Mouse (Mus musculus): ENCODE measurements around the gene Pou5f1.

Pou5f1 gene

DNA sequence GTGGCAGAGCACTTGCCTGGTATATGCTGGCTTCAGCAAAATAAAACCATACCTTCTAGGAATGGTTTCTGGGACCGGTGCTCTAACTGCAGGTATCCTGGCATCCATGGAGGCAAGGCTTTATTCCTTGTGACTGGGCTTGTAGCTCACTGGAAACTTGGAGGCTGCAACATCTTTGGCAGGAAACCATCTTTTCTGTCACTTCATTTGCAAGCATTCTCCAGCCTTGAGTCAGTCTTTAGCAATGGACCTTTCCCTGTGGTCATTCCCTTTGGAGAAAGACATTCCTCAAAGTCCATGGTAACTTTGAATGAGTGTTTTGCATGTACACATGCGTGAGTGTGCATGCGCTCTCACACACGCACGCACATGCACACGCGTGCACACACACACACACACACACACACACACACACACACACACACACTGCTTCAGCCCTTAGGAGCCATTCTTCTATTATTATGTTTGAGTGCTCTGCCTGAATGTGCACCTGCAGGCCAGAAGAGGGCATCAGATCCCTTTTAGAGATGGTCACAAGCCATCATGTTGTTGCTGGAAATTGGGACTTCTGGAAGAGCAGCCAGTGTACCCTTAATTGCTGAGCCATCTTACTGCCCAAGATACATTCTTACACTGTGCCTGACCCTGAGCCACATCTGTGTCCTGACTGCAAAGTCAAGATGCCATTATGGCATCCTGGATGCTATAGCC is 7.3 kb downstream of the Pou5f1 start:
- no peak for DNase-seq (ENCODE audit: low spot score in 2 of 2)

DNA sequence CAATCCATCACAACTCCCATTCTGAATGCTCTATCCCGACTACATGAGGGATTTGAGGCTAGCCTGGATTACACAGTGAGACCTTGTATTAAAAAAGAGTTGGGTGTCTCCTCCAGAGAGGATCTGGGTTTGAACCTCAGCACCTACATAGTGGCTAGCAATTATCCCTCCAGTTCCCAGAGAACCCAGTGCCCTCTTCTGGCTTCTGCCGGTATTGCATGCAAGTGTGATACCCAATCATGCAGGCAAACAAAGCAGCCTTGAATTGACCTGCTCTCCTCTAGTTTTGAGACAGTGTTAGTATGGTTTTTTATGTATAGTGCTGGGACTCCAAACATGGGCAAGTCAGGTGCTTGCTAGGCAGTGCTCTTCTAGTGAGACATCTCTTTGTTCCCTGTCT is 8.1 kb downstream of the Pou5f1 start:
- DNase-seq (ENCODE audit: low spot score in 2 of 2), result peak; percentile 83 to 94

DNA sequence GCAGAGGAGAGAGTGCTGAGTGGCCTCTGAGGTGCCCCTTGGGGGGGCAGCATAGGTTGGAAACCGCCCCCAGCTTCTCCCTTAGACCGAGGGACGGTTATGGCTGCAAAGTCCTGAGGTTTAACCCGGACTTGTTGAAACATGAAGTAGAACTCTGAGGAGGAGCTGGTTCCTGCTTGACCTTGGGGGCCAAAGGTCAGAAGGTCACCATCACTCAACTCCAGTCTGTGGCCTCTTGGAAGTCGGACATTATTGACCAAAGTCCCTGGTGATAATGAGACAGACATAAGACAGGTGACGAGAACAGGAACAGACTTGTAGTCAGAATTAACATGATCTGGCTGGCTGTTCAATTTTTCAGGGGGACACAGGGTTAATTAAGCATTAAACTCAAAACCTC is 8.9 kb downstream of the Pou5f1 start:
- DNase-seq (ENCODE audit: low spot score in 2 of 2), result no peak

DNA sequence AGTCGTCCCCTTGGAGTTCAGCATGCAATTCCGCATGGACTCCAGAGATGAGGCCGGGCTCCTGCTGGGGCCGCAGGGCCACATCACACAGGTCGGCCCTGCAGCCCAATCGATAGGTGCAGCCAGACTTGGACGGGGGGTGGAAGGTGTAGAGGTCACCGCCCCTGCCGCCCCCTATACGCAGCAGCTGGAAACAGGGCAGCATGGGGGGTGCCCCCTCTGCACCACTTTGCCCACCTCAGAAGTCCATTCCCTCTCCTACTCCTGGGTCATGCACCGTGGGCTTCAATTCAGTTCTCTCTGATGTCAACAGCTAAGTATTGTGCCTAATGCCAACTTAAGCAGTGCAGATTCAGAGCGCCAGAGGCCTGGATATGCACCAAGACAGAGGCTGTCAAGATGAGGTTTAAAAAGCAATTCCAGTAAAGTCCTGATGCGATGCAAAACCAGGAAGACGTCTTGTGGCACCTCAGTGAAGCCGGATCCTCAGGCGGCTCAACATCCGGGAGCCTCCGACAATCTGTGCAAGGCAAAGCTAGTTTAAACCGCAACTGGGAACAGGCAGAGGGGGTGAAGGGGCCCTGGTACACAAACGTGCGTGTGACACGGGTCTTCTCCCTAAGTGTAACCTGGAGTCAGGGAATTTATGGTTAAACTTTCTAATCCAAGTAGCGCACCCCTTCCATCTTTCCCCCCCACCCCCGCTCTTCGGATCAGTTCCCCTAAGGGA is 10.3 kb downstream of the Pou5f1 start:
- DNase-seq (ENCODE audit: low spot score in 2 of 2), result peak in 1 of 2 experiments; percentile 26

DNA sequence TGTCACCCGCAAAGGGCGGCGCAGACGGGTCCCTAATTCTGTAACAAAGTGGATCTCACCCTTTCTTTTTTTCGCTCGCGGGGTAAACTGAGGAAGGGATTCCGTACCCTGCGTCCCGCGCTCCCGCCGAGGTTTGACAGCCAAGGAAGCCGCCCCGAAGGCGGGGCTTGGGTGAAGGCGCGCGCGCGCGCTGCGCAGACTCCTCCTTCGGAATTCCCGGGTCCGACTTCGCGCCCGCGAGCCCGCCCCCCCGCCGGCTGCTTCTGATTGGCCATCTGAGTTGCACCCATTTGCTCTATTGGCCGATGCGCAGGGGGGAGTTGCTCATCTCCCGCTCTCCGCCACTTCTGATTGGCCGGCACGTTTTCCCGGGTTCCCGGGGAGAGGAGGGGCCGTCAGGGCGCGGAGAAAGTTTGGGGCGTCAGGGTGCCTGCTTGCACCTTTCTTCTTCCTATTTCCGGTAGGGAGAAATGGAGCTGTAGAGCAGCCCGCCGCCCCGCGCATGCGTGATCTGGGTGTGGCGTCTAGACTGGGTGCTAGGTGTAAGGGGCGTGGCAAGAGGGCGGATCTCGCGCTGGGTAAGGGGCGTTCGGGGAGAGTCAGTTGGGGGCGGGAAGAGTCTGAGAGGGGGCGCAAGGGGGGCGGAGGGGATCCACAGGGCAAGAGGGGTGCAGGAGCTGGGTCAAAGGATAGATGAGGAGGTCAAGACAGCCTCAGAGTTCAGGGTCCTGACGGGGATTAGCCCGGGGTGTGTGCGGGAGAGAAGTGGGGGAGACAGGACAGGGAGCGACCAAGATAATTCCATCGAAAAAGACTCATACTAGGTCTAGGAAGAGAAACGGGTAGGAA is 11.1 kb downstream of the Pou5f1 start, which contains the start of the genes Tcf19 and Cchcr1:
Gene Tcf19 (minus strand): TSS at position 173 of the 849 bp plus-strand sequence.
Gene Cchcr1 (plus strand): TSS at position 449 of the 849 bp plus-strand sequence.
- peak; percentile 96 to 98 for DNase-seq (ENCODE audit: low spot score in 2 of 2)

DNA sequence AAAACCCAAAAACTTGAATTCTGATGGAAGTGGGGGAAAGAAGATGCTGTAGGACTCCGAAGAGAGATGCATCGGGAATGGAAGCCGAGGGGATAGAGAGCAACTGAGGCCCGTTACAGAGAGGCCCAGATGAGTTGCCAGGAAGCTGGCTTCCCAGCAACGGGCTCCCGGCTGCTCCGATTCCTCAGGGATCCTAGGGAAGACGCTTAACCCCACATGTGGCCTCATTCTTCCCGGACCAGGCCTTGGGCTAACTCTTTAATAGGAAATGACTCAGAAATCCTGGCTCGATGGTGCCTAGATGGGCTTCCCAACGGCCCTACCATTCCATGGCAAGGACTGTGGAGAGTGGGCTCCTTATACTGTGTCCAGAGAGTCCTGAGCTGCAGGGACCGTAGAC is 11.7 kb downstream of the Pou5f1 start:
- DNase-seq (ENCODE audit: low spot score in 2 of 2), result no peak

DNA sequence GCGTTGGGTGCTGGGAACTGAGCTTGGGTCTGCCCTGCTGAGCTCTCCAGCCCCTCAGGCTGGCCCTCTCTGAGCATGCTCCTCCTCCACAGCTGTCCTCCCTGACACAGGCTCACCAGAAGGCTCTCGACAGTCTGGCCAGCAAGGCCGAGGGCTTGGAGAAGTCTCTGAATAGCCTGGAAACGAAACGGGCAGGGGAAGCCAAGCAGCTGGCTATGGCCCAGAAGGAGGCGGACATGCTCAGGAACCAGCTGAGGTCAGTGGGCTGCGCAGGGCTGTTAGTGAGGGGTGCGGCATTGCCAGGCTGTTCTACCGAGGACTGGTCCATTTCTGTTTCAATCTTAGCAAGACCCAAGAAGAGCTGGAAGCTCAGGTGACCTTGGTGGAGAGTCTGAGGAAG is 18.5 kb downstream of the Pou5f1 start:
- DNase-seq (ENCODE audit: low spot score in 2 of 2), result no peak

DNA sequence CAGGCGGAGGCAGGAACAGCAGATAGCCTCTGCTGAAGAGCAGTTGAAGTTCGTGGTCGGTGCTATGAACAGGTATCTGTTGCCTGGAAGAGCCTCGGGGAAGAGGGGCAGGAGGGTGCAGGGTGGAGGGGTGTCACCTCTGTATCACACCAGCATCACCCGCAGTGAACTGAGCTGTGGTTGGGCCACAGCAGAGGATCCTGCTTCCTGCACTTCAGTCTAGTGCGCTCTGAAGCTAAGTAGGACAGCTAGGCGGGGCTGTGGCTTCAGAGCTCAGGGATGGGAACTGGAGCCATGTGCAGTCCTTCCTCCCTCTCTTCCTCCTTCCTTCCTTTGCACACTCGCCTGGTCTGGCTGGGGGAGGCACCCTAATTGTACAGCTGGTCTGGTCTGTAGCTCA is 20.8 kb downstream of the Pou5f1 start:
- no peak for DNase-seq (ENCODE audit: low spot score in 2 of 2)

DNA sequence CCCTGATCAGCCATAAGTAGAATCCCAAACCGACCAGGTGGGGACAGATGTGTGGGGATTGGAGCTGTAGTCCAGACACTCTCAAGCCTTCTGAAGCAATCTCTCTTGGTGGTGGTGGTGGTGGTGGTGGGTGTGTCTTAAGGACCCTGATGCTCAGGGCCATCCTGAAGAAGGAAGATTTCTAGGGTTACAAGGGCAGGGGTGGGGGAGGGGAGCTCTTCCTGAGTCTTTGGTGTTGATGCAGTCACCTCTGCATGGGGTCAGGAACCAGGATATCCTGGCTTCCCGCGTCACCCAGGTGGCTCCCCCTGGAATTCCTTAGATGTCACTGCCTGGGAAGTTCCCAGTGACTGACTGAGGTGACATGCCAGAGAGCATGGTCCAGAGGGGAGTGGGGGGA is 26.5 kb downstream of the Pou5f1 start:
- DNase-seq (ENCODE audit: low spot score in 2 of 2), result no peak

DNA sequence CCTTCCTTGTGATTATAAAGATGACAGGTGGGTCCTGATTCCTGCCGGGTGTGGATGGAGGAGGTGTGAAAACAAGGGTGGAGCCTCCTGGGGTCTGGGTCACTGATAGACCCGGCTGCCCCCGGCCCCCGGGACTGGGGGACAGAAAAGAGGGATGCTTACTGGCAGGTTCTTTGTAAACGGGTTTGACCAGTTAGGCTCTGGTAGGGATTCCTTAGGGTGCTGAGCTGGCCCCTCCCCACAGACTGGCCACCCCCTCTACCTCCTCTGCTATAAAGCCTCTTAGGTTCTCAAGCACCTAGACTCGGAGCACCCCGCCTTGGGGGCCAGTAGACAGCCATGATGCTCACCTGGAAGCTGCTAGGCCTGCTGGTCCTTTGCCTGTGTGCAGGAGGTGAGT is 27.1 kb downstream of the Pou5f1 start, which contains the start of gene Psors1c2:
Gene Psors1c2 (plus strand): TSS at position 301 of the 400 bp plus-strand sequence.
- DNase-seq (ENCODE audit: low spot score in 2 of 2), result no peak

DNA sequence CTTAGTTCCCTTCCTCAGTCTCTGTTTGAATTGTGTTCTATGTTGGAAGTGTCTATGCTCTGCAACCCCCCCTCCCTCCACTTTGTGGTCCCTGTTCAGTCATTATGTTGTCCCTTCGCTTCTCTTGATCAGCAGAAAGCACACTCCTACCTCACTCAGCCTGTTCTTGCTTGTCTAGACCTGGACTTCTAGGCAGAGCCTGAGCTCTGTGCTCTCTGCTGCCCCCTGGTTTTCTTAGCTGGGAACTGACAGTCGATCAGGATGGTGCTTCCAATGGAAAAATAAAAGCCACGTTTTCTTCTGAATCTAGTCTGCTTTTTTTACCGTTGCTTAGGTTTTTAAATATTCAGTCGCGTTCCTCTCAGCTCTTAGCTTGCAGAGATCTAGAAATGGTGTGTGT is 28.5 kb downstream of the Pou5f1 start:
- peak; percentile 72 to 89 for DNase-seq (ENCODE audit: low spot score in 2 of 2)

DNA sequence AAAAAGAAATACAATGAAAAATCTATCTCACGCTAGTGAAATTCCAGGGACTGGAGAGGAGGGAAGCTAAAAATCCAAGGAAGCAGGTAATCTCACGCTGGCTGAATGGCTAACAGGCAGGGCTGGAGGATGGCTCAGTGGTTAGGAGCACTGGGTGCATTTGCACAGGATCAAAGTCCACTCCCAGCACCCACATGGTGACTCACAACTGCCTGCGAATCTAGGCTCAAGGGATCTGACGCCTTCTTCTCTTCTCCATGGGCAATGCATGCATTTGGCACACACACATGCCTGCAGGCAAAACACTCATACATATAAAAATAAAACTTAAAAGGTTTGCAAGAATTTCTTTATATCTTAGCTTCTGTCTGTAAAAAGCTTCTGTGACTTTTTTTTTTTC is 31.6 kb downstream of the Pou5f1 start:
- no peak for DNase-seq (ENCODE audit: low spot score in 2 of 2)

DNA sequence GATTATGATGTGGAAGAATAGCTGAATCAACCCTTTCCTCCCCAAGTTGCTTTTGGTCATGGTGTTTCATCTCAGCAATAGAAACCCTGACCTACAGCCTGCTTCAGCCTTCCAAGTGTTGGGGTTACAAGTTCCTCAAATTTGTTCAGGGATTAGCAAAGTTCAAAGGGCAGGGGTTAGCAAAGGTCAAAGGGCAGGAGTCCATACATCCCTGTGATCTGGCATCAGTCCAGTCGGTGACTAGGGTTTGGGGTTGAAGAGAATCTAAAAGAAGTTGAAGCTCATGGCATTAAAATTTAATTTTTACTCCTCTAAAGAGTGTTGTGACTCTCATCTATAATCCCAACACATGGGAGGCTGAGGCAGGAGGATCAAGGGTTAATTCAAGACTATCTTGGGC is 32.7 kb downstream of the Pou5f1 start:
- no peak for DNase-seq (ENCODE audit: low spot score in 2 of 2)

DNA sequence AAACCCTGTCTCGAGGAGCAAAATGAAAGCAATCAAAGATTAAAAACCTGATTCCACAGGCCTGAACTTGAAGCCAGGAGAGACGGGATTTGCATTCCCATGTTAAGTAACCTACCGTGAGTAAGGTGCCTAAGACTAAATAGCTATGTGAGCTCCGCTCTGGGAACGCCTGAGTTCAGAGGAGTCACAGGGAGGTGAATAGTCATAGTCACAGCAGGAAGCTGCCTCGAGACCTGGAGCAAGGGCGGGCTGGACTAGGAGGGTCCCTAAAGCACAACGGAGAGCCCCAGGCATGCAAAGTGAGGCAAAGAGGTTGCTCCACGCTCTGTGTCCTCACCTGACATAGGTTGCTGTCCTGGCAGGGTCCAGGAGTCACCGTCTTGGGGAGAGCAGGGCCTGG is 33.7 kb downstream of the Pou5f1 start:
- no peak for DNase-seq (ENCODE audit: low spot score in 2 of 2)

DNA sequence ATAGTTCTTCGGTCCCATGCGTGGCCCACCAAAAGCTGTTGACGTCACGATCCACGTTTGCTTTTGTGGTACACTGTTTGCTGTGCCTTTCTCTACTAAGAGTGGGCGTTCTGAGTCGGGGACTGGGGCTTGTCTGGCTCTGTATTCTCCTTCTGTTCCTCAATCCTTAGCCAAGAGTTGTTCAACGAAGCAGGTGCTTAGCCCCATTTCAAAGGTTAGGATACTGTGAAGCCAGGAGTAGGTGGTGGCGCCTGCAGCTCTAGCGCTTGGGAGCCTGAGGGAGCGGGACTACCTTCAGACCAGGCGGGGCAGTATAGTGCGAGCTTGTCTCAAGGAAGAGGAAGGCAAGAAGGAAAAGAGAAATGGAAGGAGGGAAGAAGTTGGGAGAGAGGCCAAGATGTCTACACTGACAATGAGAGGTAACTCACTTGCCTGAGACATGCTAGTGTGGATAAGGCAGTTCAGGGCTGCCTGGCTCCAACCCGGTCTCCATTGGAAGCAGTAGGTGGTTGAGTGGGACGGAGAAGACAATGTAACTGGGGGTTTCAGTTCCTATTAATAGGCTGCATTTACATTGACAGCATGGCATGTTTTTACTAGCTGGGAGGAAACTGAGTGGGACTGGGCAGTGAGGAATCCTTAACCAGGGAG is 37.1 kb downstream of the Pou5f1 start:
- no peak for DNase-seq (ENCODE audit: low spot score in 2 of 2)

DNA sequence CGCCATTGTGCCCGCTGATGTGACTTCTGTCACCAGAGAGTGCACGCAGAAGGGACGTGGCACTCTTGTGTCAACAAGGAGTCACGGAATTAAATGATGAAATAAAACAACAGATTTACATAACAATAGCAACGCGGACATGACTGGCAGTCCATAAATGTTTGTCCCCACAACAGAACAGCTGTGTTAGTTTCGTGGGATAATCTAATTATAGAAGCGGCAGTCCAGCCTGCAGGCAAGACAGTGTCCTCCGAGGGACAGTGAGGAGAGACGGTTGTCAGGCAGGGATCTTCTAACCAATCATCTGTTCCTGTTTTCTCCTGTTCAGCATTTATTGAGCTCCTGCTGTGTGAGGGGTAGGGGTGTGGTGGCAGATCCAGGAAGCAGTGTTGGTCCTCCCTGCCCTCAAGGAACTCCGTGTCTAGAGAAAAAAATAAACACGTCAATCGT is 37.6 kb downstream of the Pou5f1 start:
- no peak for DNase-seq (ENCODE audit: low spot score in 2 of 2)

DNA sequence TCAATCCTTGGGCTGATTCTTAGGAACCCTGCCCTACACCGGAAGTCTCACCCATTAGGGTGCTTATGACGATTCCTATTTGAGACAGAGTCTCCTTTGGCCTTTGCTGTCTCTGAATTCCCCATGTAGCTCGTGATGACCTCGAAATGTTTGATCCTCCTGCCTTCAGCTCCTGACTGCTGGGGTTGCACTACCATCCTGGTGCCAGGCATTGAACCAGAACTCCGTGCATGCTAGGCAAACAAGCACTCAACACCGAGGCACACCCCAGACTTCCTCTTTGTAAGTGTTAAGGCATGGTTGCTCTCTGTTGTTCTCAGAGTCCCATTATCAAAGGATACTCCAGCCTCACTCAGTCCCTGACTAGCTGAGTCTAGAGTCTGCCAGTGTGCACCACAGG is 38.2 kb downstream of the Pou5f1 start:
- no peak for DNase-seq (ENCODE audit: low spot score in 2 of 2)

DNA sequence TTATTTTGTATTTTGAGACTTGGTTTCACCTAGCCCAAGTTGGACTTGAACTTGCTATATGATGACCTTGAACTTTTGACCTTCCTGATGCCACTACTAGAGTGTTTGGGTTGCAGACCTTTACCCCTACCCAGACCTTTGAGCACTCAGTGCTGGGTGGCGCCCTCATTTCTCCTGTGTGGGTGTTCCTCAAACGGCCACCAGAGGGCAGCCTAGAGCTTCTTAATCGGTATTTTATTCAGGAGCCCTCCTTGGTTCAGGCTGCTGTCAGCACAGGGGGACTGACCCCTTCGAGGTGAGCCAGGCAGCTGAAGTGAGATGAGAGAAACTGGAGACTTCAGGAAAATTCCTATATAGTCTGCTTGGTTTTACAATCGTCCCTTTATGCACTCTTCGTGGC is 38.9 kb downstream of the Pou5f1 start:
- peak; percentile 41 to 81 for DNase-seq (ENCODE audit: low spot score in 2 of 2)

DNA sequence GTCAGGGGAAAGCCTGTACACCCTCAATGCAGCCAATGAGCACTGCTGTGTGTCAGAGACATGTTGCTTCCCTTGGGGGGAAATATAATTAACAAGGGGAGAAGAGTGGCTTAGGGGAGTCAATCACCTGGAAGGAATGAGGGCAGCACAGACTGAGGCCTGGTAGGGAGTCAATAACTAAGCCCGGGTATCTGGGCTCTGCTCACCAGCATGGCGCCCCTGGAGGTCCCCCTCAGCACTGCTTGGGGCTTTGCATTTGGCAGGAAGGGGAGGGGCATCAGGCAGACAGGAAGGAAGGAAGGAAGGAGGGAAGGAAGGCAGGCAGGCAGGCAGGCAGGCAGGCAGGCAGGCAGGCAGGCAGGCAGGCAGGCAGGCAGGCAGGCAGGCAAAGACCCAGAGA is 41.6 kb downstream of the Pou5f1 start:
- no peak for DNase-seq (ENCODE audit: low spot score in 2 of 2)

DNA sequence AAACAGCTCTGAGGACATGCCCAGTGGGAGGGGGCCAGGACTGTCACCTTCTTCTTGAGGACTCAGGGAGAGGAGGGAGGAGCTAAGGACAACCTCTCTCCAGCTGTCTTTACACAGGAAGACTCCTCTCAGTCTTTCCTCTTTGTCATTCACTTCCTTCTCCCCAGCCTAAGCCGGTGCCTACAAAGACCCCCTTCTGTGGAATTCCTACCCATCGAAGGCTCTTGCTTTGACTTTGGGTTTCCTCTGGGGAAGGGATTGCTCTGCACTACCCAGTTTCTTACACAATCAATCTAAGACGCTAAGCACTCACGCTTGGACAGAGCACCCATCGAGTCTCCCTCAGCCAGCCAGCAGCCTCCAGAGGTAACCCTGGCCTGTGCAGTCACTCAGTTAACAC is 42.8 kb downstream of the Pou5f1 start:
- DNase-seq (ENCODE audit: low spot score in 2 of 2), result no peak

DNA sequence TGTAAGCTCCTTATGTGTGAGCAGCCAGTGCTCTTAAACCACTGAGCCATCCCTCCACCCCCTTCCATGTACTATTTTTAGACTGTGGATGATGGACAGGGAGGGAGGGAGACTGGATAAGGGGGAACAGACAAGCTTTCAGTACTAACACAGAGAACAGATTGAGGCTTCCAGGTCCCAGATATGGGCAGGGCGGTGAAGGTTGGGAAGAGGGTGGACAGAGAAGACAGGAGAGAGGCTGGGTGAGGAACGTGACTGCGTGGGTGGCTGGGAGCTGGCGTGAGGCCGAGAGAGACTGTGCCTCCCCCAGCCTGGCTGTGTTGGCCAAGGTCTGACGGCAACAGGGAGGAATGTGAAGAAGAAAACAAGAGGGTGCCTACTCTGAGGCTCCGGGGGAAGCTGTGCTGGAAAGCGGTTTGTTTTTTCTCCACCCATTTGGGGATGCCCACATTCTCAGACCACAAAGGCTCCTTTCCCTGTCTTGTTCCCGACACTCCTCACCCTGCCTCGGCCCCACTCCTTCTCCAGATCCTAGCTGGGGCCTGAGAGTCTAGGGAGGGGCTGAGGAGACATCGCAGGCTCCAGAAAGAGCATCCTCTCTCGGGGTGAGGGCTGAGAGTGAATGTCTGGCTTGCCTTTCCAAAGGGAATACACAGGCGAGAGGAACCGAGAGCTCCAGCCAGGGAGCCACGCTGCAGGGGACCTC is 43.8 kb downstream of the Pou5f1 start:
- DNase-seq (ENCODE audit: low spot score in 2 of 2), result no peak
